Mouse (Mus musculus) heart, embryonic 12.5 days (tissue): ENCODE data around the gene Mkrn2. TPM values are rescaled to one million over a fixed set of nuclear protein-coding genes. Genes with fewer than 3 reads are reported as not detected.

Source experiments
- ATAC-seq: fragments of 200-750 bp; cut with Nextera tagmentation; 2 replicates; pipeline ENCODE4 v1.8.0; 2017; ENCODE audit warnings: moderate TSS enrichment, moderate library complexity; ENCODE audit not compliant: insufficient number of reproducible peaks, low FRiP score
- H3K27ac ChIP-seq: fragments of 300-500 bp; sonication (generic); 2 replicates; pipeline ENCODE4 v1.5.1; 2016; ENCODE audit warnings: mild to moderate bottlenecking, moderate library complexity; ENCODE audit not compliant: poor library complexity, severe bottlenecking
- H3K27me3 ChIP-seq: fragments of 300-500 bp; sonication (generic); replicated peaks from 2 replicates; pipeline ENCODE4 v1.6.1; 2016; ENCODE audit warnings: mild to moderate bottlenecking, moderate library complexity
- H3K36me3 ChIP-seq: fragments of 300-500 bp; sonication (generic); 2 replicates; pipeline ENCODE4 v1.6.1; 2016; ENCODE audit warnings: mild to moderate bottlenecking, moderate library complexity
- H3K4me1 ChIP-seq: fragments of 300-500 bp; sonication (generic); replicated peaks from 2 replicates; pipeline ENCODE4 v1.6.1; 2016; ENCODE audit warnings: mild to moderate bottlenecking
- H3K4me2 ChIP-seq: fragments of 300-500 bp; sonication (generic); 2 replicates; pipeline ENCODE4 v1.6.1; 2016; ENCODE audit warnings: mild to moderate bottlenecking, moderate library complexity
- H3K4me3 ChIP-seq: fragments of 300-500 bp; sonication (generic); 2 replicates; pipeline ENCODE4 v1.5.1; 2016; ENCODE audit warnings: mild to moderate bottlenecking
- H3K9ac ChIP-seq: fragments of 300-500 bp; sonication (generic); 2 replicates; pipeline ENCODE4 v1.6.1; 2016; ENCODE audit warnings: mild to moderate bottlenecking, moderate library complexity
- H3K9me3 ChIP-seq: fragments of 300-500 bp; sonication (generic); replicated peaks from 2 replicates; pipeline ENCODE4 v1.6.1; 2016; ENCODE audit warnings: mild to moderate bottlenecking, moderate library complexity
- WGBS: fragments of 180-500 bp; shearing (Covaris S2); methylation state at CpG from one replicate; pipeline ENCODE4 v1.1.7; 2016; 5-methylcytosine and 5-hydroxymethylcytosine counted together
- polyA plus RNA-seq: library from polyadenylated mRNA; unstranded; fragments of >200 nt; fragmentation: Nextera tagmentation; extraction: Ambion mirVana; gene quantifications from 2 replicates; pipeline ENCODE4 v1.2.1, GENCODE M21; 2016

Gene Mkrn2
- polyA plus RNA-seq, 1 experiment from 2014 or later = 21.6 TPM

- Histone ChIP-seq H3K27me3 (no peaks in the 10 kb centered on the region), H3K4me1 (peaks cover 42% of the 10 kb centered on the region), H3K4me3 (no peak overlapping the region), H3K36me3 (0 out of 2 replicates have a peak, but pooled peaks cover 4% of the 10 kb centered on the region), H3K4me2 (no peak overlapping the region), H3K27ac (no peak overlapping the region), H3K9ac (no peak overlapping the region), H3K9me3 (no peaks in the 10 kb centered on the region)
- ATAC-seq = no peak
- WGBS = 43% methylated on average over 1 of the region's 1 CpGs
Measured at GRCm38 (mm10) chr6:115649792-115650365, 48.2 kb downstream of the Mkrn2 start.

DNA sequence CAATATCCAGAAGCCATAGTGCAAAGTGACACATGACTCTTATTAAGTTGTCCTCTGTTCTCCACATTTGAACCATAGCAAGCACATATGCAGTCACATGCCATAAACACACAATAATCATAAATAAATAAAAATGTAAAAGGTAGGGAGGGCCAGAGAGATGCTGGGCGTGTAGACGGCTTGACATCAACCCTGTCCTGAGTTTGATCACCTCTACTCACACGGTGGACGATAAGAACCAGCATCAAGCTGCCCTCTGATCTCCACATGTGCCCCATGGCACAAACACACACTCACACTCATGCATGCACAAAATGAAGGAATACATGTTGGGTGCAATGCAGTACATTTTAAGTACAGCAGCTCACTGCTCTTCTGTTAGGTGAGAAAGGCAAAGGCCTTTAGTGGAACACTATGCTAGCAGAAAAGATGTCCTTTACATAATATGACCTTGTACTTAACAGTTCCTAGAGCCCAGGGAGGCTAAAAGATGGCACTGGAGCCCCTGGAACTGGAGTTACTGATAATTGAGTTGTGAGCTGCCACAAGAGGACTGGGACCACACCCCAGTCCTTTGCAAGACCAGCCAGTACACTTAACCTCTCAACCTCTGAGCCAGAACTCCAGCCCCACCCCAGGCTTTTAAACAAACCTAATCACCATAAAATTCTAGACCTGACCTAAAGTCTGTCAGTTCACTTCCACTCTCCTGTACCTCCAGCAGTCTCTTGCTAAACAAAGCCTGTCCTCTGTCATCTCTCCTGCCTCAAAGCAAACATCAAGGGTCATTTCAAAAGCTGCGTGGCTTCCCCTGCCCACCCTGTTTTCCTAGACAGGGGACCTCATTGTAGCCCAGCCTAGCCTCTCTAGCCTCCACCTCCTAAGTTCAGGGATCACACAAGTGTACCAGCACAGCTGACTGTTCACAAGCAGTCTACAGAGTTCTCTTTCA lies 49.0 kb downstream of the Mkrn2 start:
- Histone ChIP-seq H3K4me2 (peak overlapping the region; percentile 31), H3K9me3 (no peaks in the 10 kb centered on the region), H3K27me3 (no peaks in the 10 kb centered on the region), H3K4me1 (peaks cover 42% of the 10 kb centered on the region), H3K4me3 (no peak overlapping the region), H3K9ac (no peak overlapping the region; the same call in 1 of the 2 replicates), H3K27ac (peak overlapping the region; percentile 57), H3K36me3 (0 out of 2 replicates have a peak, but pooled peaks cover 4% of the 10 kb centered on the region)
- ATAC-seq = peak; percentile 48; the same call in 1 of the 2 replicates
- WGBS = 35% methylated on average over 5 of the region's 5 CpGs

DNA sequence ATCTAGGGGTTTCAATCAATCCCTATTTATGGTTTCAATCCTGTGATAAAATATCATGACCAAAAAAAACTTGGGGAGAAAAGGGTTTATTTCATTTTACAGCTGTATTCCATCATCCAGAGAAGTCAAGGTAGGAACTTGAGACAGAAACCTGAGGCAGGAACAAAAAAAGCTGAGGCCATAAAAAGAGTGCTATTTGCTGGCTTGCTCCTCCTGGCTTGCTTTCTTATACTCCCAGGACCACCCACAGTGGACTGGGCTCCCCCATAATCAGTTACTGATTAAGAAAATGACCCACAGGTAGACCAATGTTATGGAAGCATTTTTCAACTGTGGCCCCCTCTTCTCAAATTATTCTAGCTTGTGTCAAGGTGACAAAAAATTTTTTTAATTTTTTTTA lies 50.0 kb downstream of the Mkrn2 start:
- H3K36me3 ChIP-seq = 0 out of 2 replicates have a peak, but pooled peaks cover 4% of the 10 kb centered on the region
- ATAC-seq = no peak
- H3K27me3 ChIP-seq = no peaks in the 10 kb centered on the region
- no peak overlapping the region; the same call in 1 of the 2 replicates for H3K27ac ChIP-seq
- H3K4me3 ChIP-seq = no peak overlapping the region
- no peaks in the 10 kb centered on the region for H3K9me3 ChIP-seq
- H3K4me1 ChIP-seq = peaks cover 48% of the 10 kb centered on the region
- no peak overlapping the region for H3K9ac ChIP-seq
- H3K4me2 ChIP-seq = no peak overlapping the region

DNA sequence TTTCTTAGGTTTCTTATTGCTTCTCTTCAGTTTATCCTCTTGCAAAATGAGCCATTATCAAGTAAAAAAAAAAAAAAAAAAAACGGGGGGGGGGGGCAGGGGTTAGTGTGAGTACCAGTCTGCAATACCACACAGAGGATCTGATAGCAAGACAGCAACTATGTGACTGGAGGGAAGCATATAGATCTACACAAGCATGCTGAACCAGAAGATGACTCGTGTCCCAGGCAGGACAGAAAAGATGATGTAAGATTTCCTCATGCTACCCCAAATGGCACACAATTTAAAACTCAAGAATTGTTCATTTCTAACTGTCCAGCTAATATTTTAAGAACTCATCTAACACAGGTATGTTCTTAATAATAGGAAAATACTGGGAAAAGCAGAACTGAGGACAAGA lies 52.2 kb downstream of the Mkrn2 start:
- 49% methylated on average over 2 of the region's 2 CpGs for WGBS
- no peak for ATAC-seq
- H3K27ac ChIP-seq = no peak overlapping the region
- no peak overlapping the region for H3K9ac ChIP-seq
- peaks cover 59% of the 10 kb centered on the region for H3K4me1 ChIP-seq
- no peak overlapping the region for H3K4me3 ChIP-seq
- H3K27me3 ChIP-seq = no peaks in the 10 kb centered on the region
- H3K4me2 ChIP-seq = no peak overlapping the region
- no peaks in the 10 kb centered on the region for H3K9me3 ChIP-seq
- H3K36me3 ChIP-seq = 0 out of 2 replicates have a peak, but pooled peaks cover 4% of the 10 kb centered on the region

- H3K4me2 ChIP-seq = no peak overlapping the region
- H3K36me3 ChIP-seq = peaks cover 7% of the 10 kb centered on the region
- no peak overlapping the region for H3K9ac ChIP-seq
- H3K9me3 ChIP-seq = no peaks in the 10 kb centered on the region
- H3K4me3 ChIP-seq = no peak overlapping the region
- ATAC-seq = no peak
- no peaks in the 10 kb centered on the region for H3K27me3 ChIP-seq
- peaks cover 50% of the 10 kb centered on the region for H3K4me1 ChIP-seq
- no peak overlapping the region for H3K27ac ChIP-seq
Measured at GRCm38 (mm10) chr6:115658802-115659201, 57.1 kb downstream of the Mkrn2 start.

DNA sequence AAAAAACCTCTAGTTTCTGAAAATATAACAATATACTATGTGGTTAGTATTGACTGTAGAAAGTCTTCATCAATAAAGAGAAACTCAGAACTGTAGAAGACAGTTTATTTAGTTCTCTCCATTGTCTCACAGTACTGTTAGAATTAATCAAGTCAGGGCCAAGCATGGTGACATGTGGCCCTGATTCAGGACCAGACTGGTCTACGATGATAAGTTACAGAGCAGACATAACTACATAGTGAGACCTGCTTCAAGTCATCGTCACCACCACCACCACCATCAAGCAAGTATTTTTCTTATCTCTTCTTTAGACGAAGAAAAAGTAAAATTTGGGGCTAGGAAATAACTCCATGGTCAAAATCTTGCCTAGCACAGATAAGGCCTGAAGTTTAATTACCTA lies 62.6 kb downstream of the Mkrn2 start:
- peaks cover 51% of the 10 kb centered on the region for H3K4me1 ChIP-seq
- H3K27me3 ChIP-seq = no peaks in the 10 kb centered on the region
- no peak overlapping the region for H3K4me2 ChIP-seq
- H3K4me3 ChIP-seq = no peak overlapping the region
- WGBS = 38% methylated on average over 3 of the region's 3 CpGs
- H3K9ac ChIP-seq = no peak overlapping the region
- peaks cover 6% of the 10 kb centered on the region for H3K36me3 ChIP-seq
- no peak overlapping the region for H3K27ac ChIP-seq
- no peaks in the 10 kb centered on the region for H3K9me3 ChIP-seq
- ATAC-seq = no peak

GRCm38 (mm10) chr6:115666641-115667040 lies 64.9 kb downstream of the Mkrn2 start:
- Histone ChIP-seq H3K4me1 (peaks cover 46% of the 10 kb centered on the region), H3K4me3 (no peak overlapping the region), H3K27ac (no peak overlapping the region), H3K9me3 (no peaks in the 10 kb centered on the region), H3K27me3 (no peaks in the 10 kb centered on the region), H3K36me3 (peaks cover 4% of the 10 kb centered on the region), H3K4me2 (no peak overlapping the region), H3K9ac (no peak overlapping the region)
- 77% methylated on average over 4 of the region's 4 CpGs for WGBS
- no peak for ATAC-seq

Other genes with a start within 250 kb of the Mkrn2 start
- gene Pparg, start 241.0 kb upstream of the Mkrn2 start, polyA plus RNA-seq = 1.3 and 2.0 TPM in 2 replicates
- 20.0 and 20.4 TPM in 2 replicates for gene Tsen2, start 57.2 kb upstream of the Mkrn2 start, polyA plus RNA-seq
- 0.33 TPM in 1 of 2 replicates, not detected in the other for gene Mkrn2os, start 9.3 kb upstream of the Mkrn2 start, polyA plus RNA-seq
- gene Raf1, start 74.7 kb downstream of the Mkrn2 start, polyA plus RNA-seq = 109 TPM in 2 replicates
- gene Tmem40, start 160.5 kb downstream of the Mkrn2 start, polyA plus RNA-seq = 2.6 and 3.2 TPM in 2 replicates
- gene Cand2, start 172.6 kb downstream of the Mkrn2 start, polyA plus RNA-seq = 71.6 and 73.7 TPM in 2 replicates
- gene Rpl32, start 206.8 kb downstream of the Mkrn2 start, polyA plus RNA-seq = 1,366 and 1,429 TPM in 2 replicates
- 0.54 and 0.83 TPM in 2 replicates for gene Efcab12, start 236.5 kb downstream of the Mkrn2 start, polyA plus RNA-seq